Mouse (Mus musculus): ENCODE measurements at regions not wholly inside any gene's neighbourhood (a gene's known extent, or its start where the extent isn't known, plus 50 kb on each side); places are given as distances from the start of the nearest gene placed in this dataset.

GRCm38 (mm10) chr4:81005507-81006328 is 95.3 kb downstream of the Lurap1l start:
- ATAC-seq (ENCODE audit: insufficient number of reproducible peaks, insufficient read depth, low FRiP score, low TSS enrichment), result no peak
- no peak overlapping the region for H3K27ac ChIP-seq
- no peak overlapping the region for H3K4me2 ChIP-seq (replicated peaks)
- no peaks in the 10 kb centered on the region for H3K9me3 ChIP-seq
- H3K9ac ChIP-seq, result no peak overlapping the region
- H3K36me3 ChIP-seq, result no peaks in the 10 kb centered on the region
- 0 out of 2 replicates have a peak, but pooled peaks cover 6% of the 10 kb centered on the region for H3K4me1 ChIP-seq
- 23% methylated on average over 7 of the region's 7 CpGs for WGBS
- no peak overlapping the region for H3K4me3 ChIP-seq
- no peaks in the 10 kb centered on the region for H3K27me3 ChIP-seq

GRCm38 (mm10) chr4:81006546-81006945 is 96.1 kb downstream of the Lurap1l start:
- Histone ChIP-seq H3K27ac (no peak overlapping the region), H3K4me1 (0 out of 2 replicates have a peak, but pooled peaks cover 6% of the 10 kb centered on the region), H3K9me3 (no peaks in the 10 kb centered on the region), H3K36me3 (no peaks in the 10 kb centered on the region), H3K9ac (no peak overlapping the region), H3K27me3 (no peaks in the 10 kb centered on the region), H3K4me2 (replicated peaks) (no peak overlapping the region), H3K4me3 (no peak overlapping the region)
- 69% methylated on average over 1 of the region's 1 CpGs for WGBS
- no peak for ATAC-seq (ENCODE audit: insufficient number of reproducible peaks, insufficient read depth, low FRiP score, low TSS enrichment)

GRCm38 (mm10) chr4:81021850-81022249 is 111.4 kb downstream of the Lurap1l start:
- no peaks in the 10 kb centered on the region for H3K4me1 ChIP-seq
- H3K27me3 ChIP-seq, result no peaks in the 10 kb centered on the region
- H3K27ac ChIP-seq, result no peak overlapping the region
- ATAC-seq (ENCODE audit: insufficient number of reproducible peaks, insufficient read depth, low FRiP score, low TSS enrichment), result no peak
- 68% methylated on average over 2 of the region's 2 CpGs for WGBS
- no peak overlapping the region for H3K4me2 ChIP-seq (replicated peaks)
- H3K9me3 ChIP-seq, result no peaks in the 10 kb centered on the region
- no peak overlapping the region for H3K9ac ChIP-seq
- H3K4me3 ChIP-seq, result no peak overlapping the region
- no peaks in the 10 kb centered on the region for H3K36me3 ChIP-seq

- no peaks in the 10 kb centered on the region for H3K9me3 ChIP-seq
- no peak overlapping the region for H3K9ac ChIP-seq
- no peak for ATAC-seq (ENCODE audit: insufficient number of reproducible peaks, insufficient read depth, low FRiP score, low TSS enrichment)
- no peak overlapping the region for H3K27ac ChIP-seq
- H3K36me3 ChIP-seq, result no peaks in the 10 kb centered on the region
- 54% methylated on average over 14 of the region's 14 CpGs for WGBS
- no peak overlapping the region for H3K4me3 ChIP-seq
- H3K4me1 ChIP-seq, result no peaks in the 10 kb centered on the region
- H3K27me3 ChIP-seq, result no peaks in the 10 kb centered on the region
- 0 out of 2 replicates have a peak overlapping the region, but pooled peaks have one; percentile 9 for H3K4me2 ChIP-seq (replicated peaks)
These were observed 113.1 kb downstream of the Lurap1l start for GRCm38 (mm10) chr4:81023436-81023983.

GRCm38 (mm10) chr4:81027558-81027957 is 117.1 kb downstream of the Lurap1l start:
- H3K27me3 ChIP-seq, result no peaks in the 10 kb centered on the region
- no peaks in the 10 kb centered on the region for H3K36me3 ChIP-seq
- WGBS, result 86% methylated on average over 1 of the region's 1 CpGs
- H3K4me2 ChIP-seq (replicated peaks), result no peak overlapping the region
- H3K27ac ChIP-seq, result no peak overlapping the region
- no peaks in the 10 kb centered on the region for H3K4me1 ChIP-seq
- no peak overlapping the region for H3K9ac ChIP-seq
- no peaks in the 10 kb centered on the region for H3K9me3 ChIP-seq
- ATAC-seq (ENCODE audit: insufficient number of reproducible peaks, insufficient read depth, low FRiP score, low TSS enrichment), result no peak
- H3K4me3 ChIP-seq, result no peak overlapping the region

- WGBS, result 71% methylated on average over 3 of the region's 3 CpGs
- H3K9me3 ChIP-seq, result no peaks in the 10 kb centered on the region
These were observed 120.2 kb downstream of the Lurap1l start for GRCm38 (mm10) chr4:81030671-81031070.

GRCm38 (mm10) chr4:81037336-81037902 is 127.0 kb downstream of the Lurap1l start:
- Histone ChIP-seq H3K36me3 (no peaks in the 10 kb centered on the region), H3K27ac (no peak overlapping the region), H3K9ac (no peak overlapping the region), H3K9me3 (no peaks in the 10 kb centered on the region), H3K4me1 (no peaks in the 10 kb centered on the region), H3K27me3 (no peaks in the 10 kb centered on the region), H3K4me2 (replicated peaks) (no peak overlapping the region), H3K4me3 (no peak overlapping the region)
- no peak for ATAC-seq (ENCODE audit: insufficient number of reproducible peaks, insufficient read depth, low FRiP score, low TSS enrichment)

More at GRCm38 (mm10) chr4:81030671-81031070, 120.2 kb downstream of the Lurap1l start:
- Histone ChIP-seq H3K4me1 (no peaks in the 10 kb centered on the region), H3K27me3 (no peaks in the 10 kb centered on the region), H3K9ac (no peak overlapping the region), H3K36me3 (no peaks in the 10 kb centered on the region), H3K4me3 (no peak overlapping the region), H3K4me2 (replicated peaks) (no peak overlapping the region), H3K27ac (no peak overlapping the region)
- no peak for ATAC-seq (ENCODE audit: insufficient number of reproducible peaks, insufficient read depth, low FRiP score, low TSS enrichment)

GRCm38 (mm10) chr4:81058227-81058626 is 147.8 kb downstream of the Lurap1l start:
- WGBS, result 94% methylated on average over 1 of the region's 1 CpGs
- no peak overlapping the region for H3K9ac ChIP-seq
- H3K9me3 ChIP-seq, result no peaks in the 10 kb centered on the region
- no peaks in the 10 kb centered on the region for H3K36me3 ChIP-seq
- ATAC-seq (ENCODE audit: insufficient number of reproducible peaks, insufficient read depth, low FRiP score, low TSS enrichment), result no peak
- no peaks in the 10 kb centered on the region for H3K27me3 ChIP-seq
- H3K4me1 ChIP-seq, result no peaks in the 10 kb centered on the region
- no peak overlapping the region for H3K4me2 ChIP-seq (replicated peaks)
- no peak overlapping the region for H3K4me3 ChIP-seq
- H3K27ac ChIP-seq, result no peak overlapping the region

GRCm38 (mm10) chr4:81058809-81059208 is 148.4 kb downstream of the Lurap1l start:
- 87% methylated on average over 5 of the region's 5 CpGs for WGBS
- Histone ChIP-seq H3K4me1 (no peaks in the 10 kb centered on the region), H3K9ac (no peak overlapping the region), H3K4me2 (replicated peaks) (no peak overlapping the region), H3K9me3 (no peaks in the 10 kb centered on the region), H3K4me3 (no peak overlapping the region), H3K27me3 (no peaks in the 10 kb centered on the region), H3K27ac (no peak overlapping the region), H3K36me3 (no peaks in the 10 kb centered on the region)
- ATAC-seq (ENCODE audit: insufficient number of reproducible peaks, insufficient read depth, low FRiP score, low TSS enrichment), result no peak

- Histone ChIP-seq H3K27ac (no peak overlapping the region), H3K4me2 (replicated peaks) (no peak overlapping the region), H3K9ac (no peak overlapping the region), H3K4me1 (no peaks in the 10 kb centered on the region), H3K9me3 (no peaks in the 10 kb centered on the region), H3K4me3 (no peak overlapping the region), H3K36me3 (no peaks in the 10 kb centered on the region), H3K27me3 (no peaks in the 10 kb centered on the region)
- whole genome bisulfite sequencing, result 84% methylated on average over 3 of the region's 3 CpGs
- no peak for ATAC-seq (ENCODE audit: insufficient number of reproducible peaks, insufficient read depth, low FRiP score, low TSS enrichment)
These were observed 148.9 kb downstream of the Lurap1l start for GRCm38 (mm10) chr4:81059356-81059755.

- Histone ChIP-seq H3K27me3 (no peaks in the 10 kb centered on the region), H3K9me3 (no peaks in the 10 kb centered on the region), H3K9ac (no peak overlapping the region), H3K4me3 (no peak overlapping the region), H3K4me1 (peaks cover 5% of the 10 kb centered on the region), H3K27ac (no peak overlapping the region), H3K4me2 (replicated peaks) (no peak overlapping the region), H3K36me3 (no peaks in the 10 kb centered on the region)
- ATAC-seq (ENCODE audit: insufficient number of reproducible peaks, insufficient read depth, low FRiP score, low TSS enrichment), result no peak
- WGBS, result 69% methylated on average over 6 of the region's 6 CpGs
These were observed 172.0 kb downstream of the Lurap1l start for GRCm38 (mm10) chr4:81082290-81082947.

GRCm38 (mm10) chr4:81085188-81085587 is 174.7 kb downstream of the Lurap1l start:
- WGBS, result 20% methylated on average over 4 of the region's 4 CpGs
- Histone ChIP-seq H3K4me2 (replicated peaks) (no peak overlapping the region), H3K36me3 (no peaks in the 10 kb centered on the region), H3K9ac (no peak overlapping the region), H3K9me3 (no peaks in the 10 kb centered on the region), H3K27ac (no peak overlapping the region), H3K27me3 (no peaks in the 10 kb centered on the region), H3K4me3 (no peak overlapping the region), H3K4me1 (peaks cover 5% of the 10 kb centered on the region)
- ATAC-seq (ENCODE audit: insufficient number of reproducible peaks, insufficient read depth, low FRiP score, low TSS enrichment), result no peak
